Mouse (Mus musculus) bone marrow macrophage, adult 2 months (primary cell): ENCODE measurements around the gene Txn2. TPM values are rescaled to one million over a fixed set of nuclear protein-coding genes. Genes with fewer than 3 reads are reported as not detected.

Source experiments
- H3K27ac ChIP-seq: 2 replicates; pipeline ENCODE4 v1.5.1; 2012; ENCODE audit warnings: low read depth, low read length; ENCODE audit not compliant: insufficient read depth
- H3K4me1 ChIP-seq: 2 replicates; pipeline ENCODE4 v1.6.1; 2012; ENCODE audit warnings: low read length; ENCODE audit not compliant: control insufficient read depth, insufficient read depth
- H3K4me3 ChIP-seq: 2 replicates; pipeline ENCODE4 v1.5.1; 2012; ENCODE audit warnings: mild to moderate bottlenecking, low read length, moderate library complexity; ENCODE audit not compliant: insufficient read depth
- CTCF ChIP-seq: IDR thresholded peaks from 2 replicates; pipeline ENCODE4 v1.5.1; 2012; ENCODE audit warnings: low read depth, mild to moderate bottlenecking, low read length, moderate library complexity
- POLR2A ChIP-seq: IDR thresholded peaks from 2 replicates; pipeline ENCODE4 v1.6.1; 2012; ENCODE audit warnings: mild to moderate bottlenecking, low read depth, low read length, borderline replicate concordance
- polyA plus RNA-seq: library from polyadenylated mRNA; stranded (reverse); fragments of >200 nt; gene quantifications from 2 replicates; pipeline ENCODE4 v1.2.4, GENCODE M21; 2012; ENCODE audit not compliant: missing spikeins, insufficient read depth, insufficient read length

Gene Txn2
- polyA plus RNA-seq, 1 experiment = 141 TPM

DNA sequence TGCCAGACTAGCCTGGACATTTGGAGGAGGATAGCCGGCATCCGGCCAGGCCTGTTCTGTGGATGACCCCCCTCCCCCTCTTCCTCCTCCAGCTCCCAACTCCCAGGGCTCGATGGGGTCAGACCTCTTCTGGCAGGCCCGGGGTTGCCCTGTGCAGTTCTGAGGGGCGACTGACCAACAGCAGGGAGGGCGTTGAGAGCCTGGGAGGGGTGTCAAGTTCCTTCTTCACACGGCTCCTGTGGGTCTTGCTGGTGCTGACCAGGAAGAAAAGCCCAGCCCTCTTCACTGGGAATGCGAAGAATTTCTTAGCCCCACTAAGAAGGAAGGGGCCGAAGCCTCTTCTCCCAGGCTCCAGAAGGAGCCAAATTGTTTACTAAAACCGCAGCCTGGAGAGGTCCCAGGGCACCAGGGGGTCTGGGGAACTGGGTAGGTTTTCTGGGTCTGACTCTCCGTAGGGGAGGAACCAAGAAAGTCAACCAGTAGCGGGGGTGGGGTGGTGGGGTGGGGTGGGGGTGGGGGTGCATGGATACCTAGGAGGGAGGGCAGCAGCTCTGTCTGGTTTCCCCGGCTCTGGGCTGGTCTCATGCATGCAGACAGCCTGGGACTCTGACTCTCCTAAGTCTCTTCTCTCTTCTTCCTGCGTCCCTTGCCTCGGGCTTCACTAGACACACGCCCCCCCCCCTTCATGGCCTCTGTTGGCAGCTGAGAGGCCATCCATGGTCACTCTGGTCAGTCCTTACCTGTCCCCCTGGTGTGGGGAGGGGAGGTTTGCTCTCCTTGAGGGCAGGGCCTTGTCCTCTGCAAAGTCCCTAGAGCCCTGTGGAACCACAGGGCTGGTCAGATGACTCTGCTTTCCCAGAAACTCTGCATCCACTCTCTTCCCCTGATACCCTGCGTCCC is 45.8 kb downstream of the Txn2 start:
- Histone ChIP-seq H3K4me1 (peaks cover 12% of the 10 kb centered on the region), H3K4me3 (no peak overlapping the region), H3K27ac (no peak overlapping the region)
- TF ChIP-seq POLR2A = no peak
- TF ChIP-seq CTCF = no peak

DNA sequence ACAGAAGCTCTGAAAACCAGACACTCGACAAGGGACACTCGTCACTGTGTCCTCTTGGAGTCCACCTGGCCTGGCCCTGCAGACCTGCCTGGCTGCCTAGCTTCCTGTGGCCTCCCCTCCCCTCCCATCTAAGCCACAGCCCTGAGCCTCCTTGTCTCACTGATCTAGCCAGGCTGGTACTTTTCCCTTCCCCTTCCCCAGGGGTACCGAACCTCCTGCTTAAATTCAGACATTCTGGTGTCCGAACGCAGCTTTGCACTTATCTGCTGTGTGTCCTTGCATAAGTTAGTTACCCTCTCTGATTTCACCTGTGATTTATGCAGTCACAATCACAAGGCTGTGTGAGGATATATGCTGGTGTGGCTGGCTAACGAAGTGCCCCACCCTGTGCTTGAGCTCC is 46.5 kb downstream of the Txn2 start:
- H3K4me1 ChIP-seq = peaks cover 11% of the 10 kb centered on the region
- H3K4me3 ChIP-seq = no peak overlapping the region
- TF ChIP-seq CTCF (no peak), POLR2A (no peak)
- no peak overlapping the region for H3K27ac ChIP-seq

GRCm38 (mm10) chr15:77881698-77882097 is 47.1 kb downstream of the Txn2 start:
- no peak for TF ChIP-seq CTCF
- no peak for TF ChIP-seq POLR2A
- peaks cover 11% of the 10 kb centered on the region for H3K4me1 ChIP-seq
- H3K4me3 ChIP-seq = no peak overlapping the region
- no peak overlapping the region for H3K27ac ChIP-seq

DNA sequence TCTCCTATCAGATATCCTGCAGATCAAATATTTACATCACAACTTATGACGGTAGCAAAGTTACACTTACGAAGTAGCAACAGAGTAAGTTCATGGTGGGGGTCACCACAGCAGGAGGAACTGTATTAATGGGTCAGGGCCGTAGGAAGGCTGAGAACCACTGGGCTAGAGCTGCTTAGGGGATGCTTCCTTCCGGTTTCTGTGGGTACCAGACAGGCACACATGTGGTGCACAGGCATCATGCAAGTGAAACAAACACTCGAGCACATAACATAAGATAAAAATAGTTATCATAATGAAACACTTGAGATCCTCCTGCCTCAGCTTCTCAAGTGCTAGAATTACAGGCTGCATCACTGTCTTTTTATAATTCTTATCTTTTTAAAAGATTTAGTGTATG is 48.1 kb downstream of the Txn2 start:
- Histone ChIP-seq H3K27ac (no peak overlapping the region), H3K4me3 (no peak overlapping the region), H3K4me1 (peaks cover 8% of the 10 kb centered on the region)
- TF ChIP-seq CTCF (no peak), POLR2A (no peak)

DNA sequence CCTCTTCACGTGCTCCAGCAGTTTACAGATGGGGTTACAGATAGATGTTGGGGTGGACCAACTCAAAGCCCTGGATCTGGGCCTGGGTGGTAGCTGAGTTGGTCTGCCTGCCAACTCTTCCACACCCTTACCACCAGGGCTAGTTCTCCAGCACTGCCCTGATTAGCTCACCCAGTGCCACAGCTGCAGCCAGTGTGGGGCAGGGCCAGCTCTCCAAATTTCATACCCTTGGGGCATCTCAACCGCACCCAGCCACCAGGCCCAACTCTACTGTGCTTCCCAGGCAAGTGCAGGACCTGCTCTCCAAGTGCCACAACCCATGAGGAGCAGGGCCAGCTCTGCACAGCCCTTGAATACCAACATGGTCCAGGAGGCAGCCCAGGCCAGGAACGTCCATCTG is 49.0 kb downstream of the Txn2 start:
- Histone ChIP-seq H3K4me3 (no peak overlapping the region), H3K4me1 (peaks cover 8% of the 10 kb centered on the region), H3K27ac (no peak overlapping the region)
- TF ChIP-seq POLR2A (no peak), CTCF (no peak)

- H3K4me1 ChIP-seq = peaks cover 21% of the 10 kb centered on the region
- H3K4me3 ChIP-seq = no peak overlapping the region
- no peak overlapping the region for H3K27ac ChIP-seq
- TF ChIP-seq POLR2A (no peak), CTCF (no peak)
Observed at GRCm38 (mm10) chr15:77877209-77877608, 51.6 kb downstream of the Txn2 start.

GRCm38 (mm10) chr15:77876716-77877115 is 52.1 kb downstream of the Txn2 start:
- H3K4me3 ChIP-seq = no peak overlapping the region
- TF ChIP-seq CTCF (no peak), POLR2A (no peak)
- no peak overlapping the region for H3K27ac ChIP-seq
- peaks cover 16% of the 10 kb centered on the region for H3K4me1 ChIP-seq

DNA sequence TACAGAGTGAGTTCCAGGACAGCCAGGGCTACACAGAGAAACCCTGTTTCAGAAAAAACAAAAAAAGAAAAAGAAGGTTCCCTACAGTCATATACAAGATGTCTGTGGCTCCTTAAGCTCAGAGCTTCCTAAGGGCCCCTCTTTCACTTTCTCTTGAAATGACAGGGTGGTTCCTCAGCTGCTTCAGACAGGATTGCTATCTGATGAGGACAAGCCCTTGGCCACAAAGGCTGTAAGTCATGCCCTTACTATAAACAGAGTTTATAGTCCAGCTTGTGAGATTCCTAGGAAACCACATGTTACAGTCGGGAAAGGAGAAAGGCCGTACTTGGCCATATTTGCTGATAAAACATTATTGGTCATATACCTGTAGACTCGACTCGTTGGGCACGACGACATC is 52.9 kb downstream of the Txn2 start:
- H3K4me3 ChIP-seq = no peak overlapping the region
- no peak for TF ChIP-seq POLR2A
- no peak for TF ChIP-seq CTCF
- H3K4me1 ChIP-seq = peaks cover 12% of the 10 kb centered on the region
- H3K27ac ChIP-seq = no peak overlapping the region

GRCm38 (mm10) chr15:77874807-77875206 is 54.0 kb downstream of the Txn2 start:
- TF ChIP-seq CTCF = no peak
- TF ChIP-seq POLR2A = no peak

GRCm38 (mm10) chr15:77874310-77874709 is 54.5 kb downstream of the Txn2 start:
- Histone ChIP-seq H3K4me3 (no peak overlapping the region), H3K27ac (0 out of 2 replicates have a peak overlapping the region, but pooled peaks have one; percentile 6), H3K4me1 (peaks cover 12% of the 10 kb centered on the region)
- TF ChIP-seq CTCF = no peak
- TF ChIP-seq POLR2A = no peak

More at GRCm38 (mm10) chr15:77874807-77875206, 54.0 kb downstream of the Txn2 start:
- Histone ChIP-seq H3K4me1 (peaks cover 12% of the 10 kb centered on the region), H3K4me3 (no peak overlapping the region), H3K27ac (0 out of 2 replicates have a peak overlapping the region, but pooled peaks have one; percentile 6)

DNA sequence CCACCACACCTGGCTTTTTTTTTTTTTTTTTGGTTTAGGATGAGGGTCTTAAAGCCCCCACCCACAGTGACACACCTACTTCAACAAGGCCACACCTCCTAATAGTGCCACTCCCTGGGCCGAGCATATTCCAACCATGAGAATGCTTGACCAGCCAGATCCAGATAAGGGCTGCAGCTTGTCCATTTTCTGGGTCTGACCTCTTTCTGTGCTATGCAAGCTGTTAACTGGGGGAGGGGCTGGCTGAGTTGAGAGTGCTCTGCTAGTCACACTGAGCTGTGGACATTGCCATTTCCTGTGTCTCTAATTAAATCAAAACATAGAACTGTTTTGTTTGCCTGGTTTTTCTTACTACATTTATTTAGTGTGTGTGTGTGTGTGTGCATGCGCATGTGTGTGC is 55.2 kb downstream of the Txn2 start:
- H3K4me1 ChIP-seq = peaks cover 12% of the 10 kb centered on the region
- H3K4me3 ChIP-seq = no peak overlapping the region
- H3K27ac ChIP-seq = no peak overlapping the region
- TF ChIP-seq POLR2A (no peak), CTCF (no peak)
